Mouse (Mus musculus) bone marrow macrophage, adult 2 months (primary cell): ENCODE results near the gene Gm20683.

Source experiments
- CTCF ChIP-seq: IDR thresholded peaks from 2 replicates; pipeline ENCODE4 v1.5.1; 2012; ENCODE audit warnings: low read depth, mild to moderate bottlenecking, low read length, moderate library complexity
- POLR2A ChIP-seq: IDR thresholded peaks from 2 replicates; pipeline ENCODE4 v1.6.1; 2012; ENCODE audit warnings: mild to moderate bottlenecking, low read depth, low read length, borderline replicate concordance

GRCm38 (mm10) chr17:25844396-25844901, 2.9 kb upstream of the Gm20683 start, which contains the start of gene Rhot2:
- no peak for TF ChIP-seq CTCF
- no peak for TF ChIP-seq POLR2A
